Mouse (Mus musculus): ENCODE measurements around the gene Dlx6. TPM values are rescaled to one million over a fixed set of nuclear protein-coding genes. Genes with fewer than 3 reads are reported as not detected.

Dlx6 gene
- total RNA-seq, 2 experiments from 2014 or later, result 0.42 TPM; not detected in 1

DNA sequence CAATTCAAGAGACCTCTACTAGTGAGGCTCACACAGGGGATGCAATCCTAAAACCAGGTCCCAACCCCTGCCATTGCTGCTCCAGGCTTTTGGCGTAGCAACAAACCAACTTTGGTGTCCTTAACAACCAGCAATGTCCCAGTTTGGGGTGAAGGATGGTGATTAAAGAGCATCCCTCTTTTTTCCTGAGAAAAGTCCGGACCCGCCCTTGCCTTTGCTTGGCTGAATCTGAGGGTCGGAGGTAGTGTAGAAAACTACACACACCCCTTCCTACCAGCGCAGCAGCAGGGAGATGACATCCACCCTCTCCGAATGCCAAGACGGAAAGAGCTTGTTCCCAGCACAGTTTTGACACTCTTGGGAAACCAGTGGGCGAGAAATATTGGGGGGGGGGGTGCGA lies 12.5 kb downstream of the Dlx6 start:
- no peak for DNase-seq (ENCODE audit: low spot score in 2 of 2)

DNA sequence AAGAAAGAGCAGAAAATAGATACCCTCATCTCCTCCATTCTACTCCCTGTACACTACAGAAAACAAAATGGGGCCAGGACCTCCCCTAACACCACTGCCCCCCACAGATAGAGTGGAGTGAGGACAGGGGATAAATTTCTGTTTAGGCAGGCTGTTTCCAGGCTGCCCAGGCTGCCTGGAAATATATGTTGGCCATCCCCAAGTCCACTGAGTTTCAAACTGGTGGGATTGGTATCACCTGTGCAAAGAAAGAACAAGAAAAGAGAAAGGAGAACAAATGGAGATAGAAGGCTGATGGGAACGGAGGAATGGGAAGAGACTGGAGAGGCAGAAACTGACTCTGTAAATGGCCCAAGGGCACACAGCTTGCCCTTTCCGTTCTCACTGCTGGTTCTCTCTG lies 13.1 kb downstream of the Dlx6 start:
- DNase-seq (ENCODE audit: low spot score in 2 of 2), result no peak

DNA sequence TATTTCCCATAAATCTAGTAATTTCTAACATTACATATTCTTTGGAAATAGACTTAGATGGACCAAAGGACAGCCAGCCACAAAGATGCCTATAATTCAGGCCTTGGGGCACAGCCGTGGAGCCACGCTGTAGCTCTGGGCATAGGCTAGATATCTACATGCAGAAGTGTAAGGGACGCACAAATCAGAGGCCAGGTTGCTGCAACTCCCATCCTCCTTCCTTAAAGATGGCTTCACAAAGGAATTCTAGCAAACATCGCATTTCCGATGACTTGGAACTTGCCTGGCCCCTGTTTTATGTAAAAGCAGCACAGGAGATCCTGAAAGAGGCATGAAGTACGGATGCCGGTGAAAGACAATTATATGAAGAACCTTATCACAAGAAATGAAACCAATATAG lies 13.6 kb downstream of the Dlx6 start:
- DNase-seq (ENCODE audit: low spot score in 2 of 2), result no peak

DNA sequence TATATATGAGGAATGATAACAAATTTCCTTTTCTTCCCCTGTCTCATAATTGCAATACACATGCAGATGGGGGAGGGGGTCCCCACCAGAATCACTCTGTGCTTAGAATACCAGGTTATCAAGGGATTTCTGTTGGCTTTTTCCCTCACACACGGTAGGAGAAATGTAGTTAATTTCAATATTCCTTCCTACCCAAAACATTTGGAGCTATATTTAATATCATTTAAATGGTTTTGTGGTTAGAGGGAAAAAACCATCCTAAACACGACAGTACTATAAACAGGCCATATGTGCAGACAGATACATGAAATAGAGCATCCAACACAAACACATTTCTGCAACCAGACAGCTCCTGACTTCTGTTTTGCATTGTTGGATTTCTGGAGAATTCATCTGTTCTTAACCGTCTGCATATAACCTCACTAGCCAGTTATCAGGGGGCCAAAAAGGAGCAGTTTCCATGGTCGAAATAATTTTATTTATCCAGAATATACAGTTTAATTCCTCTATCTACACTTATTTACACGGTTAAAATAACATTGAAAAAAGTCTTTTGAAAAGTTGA lies 14.3 kb downstream of the Dlx6 start:
- no peak for DNase-seq (ENCODE audit: low spot score in 2 of 2)

DNA sequence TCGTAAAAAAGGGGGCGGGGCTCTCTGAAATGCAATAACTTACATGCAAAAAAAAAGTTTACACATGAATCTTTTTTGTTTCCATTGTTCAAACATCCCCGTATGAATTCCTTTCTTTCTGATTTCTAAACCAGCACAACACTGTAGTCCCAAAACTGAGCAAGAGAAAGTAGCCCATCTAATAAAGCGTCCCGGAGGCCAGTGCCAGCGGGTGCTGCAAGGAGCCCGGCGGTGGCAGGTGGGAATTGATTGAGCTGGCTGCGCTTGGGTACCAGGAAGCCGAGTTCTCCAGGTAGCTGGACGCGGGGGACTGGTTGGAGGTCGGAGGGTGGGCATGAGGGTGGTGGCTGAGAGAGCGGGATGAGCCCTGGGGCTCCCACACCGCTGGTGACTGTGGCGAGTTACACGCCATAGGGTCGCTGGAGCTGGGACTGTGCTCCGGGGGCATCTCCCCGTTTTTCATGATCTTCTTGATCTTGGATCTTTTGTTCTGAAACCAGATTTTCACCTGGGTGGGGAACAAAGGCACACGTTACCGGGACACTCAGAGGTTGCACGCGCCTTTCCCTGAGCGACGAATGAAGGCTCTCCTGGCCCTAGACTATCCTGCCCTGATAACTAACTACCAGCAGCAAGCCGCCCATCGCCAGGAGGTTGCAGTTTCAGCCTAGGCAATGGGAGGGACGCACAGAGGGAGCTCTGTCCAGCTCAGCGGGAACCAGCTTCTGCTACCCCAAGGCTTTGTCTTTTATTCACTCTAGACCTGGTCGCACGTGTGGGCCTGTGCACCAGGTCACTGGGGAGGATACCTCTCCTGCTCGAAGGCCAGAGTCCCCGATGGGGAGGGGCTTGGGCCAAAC lies 15.1 kb downstream of the Dlx6 start:
- DNase-seq (ENCODE audit: low spot score in 2 of 2), result no peak

DNA sequence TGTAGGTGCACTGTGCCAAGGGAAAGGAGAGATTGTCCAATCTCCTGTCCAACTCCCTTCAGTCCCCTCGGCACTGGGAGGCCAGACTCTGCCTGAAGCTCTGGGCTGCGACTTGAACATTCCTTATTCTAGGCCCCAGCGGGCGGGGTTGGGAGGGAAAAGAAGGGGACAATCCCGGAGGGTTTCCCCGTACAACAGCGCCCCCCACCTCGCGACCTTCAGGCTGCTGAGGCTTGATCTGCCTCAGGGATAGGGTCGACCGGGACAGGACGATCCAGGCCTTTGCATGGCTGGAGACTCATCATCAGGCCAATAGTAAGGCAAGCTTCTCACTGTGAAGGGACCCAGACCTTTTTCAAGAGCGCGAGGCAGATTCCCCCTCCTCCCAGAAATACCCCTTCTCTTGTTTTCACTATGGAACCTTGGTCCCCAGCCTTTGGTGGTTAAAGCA lies 15.7 kb downstream of the Dlx6 start:
- DNase-seq (ENCODE audit: low spot score in 2 of 2), result no peak

DNA sequence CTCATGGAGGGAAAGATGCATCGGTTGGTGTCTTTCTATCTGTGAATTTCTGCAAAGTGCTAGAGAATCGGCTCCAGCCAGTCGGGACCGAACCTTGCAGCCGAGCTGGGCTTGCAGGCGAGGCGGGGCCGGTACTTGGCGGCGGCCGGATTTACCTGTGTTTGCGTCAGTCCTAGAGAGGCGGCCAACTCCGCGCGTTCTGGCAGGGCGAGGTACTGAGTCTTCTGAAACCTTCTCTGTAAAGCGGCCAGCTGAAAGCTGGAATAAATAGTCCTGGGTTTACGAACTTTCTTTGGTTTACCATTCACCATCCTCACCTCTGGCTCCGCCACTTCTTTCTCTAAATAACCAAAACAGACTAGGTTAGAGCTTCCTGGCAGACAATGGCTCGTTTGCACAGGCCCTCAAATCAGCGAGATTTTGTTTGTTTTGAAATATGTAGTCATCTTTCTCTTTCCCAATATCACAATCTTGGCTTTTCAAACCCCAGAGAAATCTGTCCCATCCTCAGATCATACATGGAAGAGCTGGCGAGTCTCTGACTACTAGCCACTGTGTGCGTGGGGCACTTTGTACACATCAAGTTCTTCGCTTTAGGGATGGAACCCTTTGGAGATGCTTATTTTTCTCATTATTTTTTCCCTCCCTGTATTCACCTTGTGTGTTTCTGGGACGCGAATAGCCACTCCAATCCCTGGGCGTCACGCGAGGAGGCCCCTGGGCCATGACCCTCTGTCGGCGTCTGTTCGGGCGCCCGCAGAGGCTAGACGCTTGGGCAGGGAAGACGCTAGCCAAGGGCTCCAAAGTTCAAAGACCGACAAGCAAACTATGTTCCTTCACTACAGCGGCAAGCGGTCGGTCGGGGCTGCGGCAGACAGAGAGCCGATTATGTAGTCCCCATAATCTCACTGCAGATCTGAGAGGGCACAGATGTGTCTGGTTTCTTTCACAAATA lies 16.5 kb downstream of the Dlx6 start:
- DNase-seq (ENCODE audit: low spot score in 2 of 2), result no peak

DNA sequence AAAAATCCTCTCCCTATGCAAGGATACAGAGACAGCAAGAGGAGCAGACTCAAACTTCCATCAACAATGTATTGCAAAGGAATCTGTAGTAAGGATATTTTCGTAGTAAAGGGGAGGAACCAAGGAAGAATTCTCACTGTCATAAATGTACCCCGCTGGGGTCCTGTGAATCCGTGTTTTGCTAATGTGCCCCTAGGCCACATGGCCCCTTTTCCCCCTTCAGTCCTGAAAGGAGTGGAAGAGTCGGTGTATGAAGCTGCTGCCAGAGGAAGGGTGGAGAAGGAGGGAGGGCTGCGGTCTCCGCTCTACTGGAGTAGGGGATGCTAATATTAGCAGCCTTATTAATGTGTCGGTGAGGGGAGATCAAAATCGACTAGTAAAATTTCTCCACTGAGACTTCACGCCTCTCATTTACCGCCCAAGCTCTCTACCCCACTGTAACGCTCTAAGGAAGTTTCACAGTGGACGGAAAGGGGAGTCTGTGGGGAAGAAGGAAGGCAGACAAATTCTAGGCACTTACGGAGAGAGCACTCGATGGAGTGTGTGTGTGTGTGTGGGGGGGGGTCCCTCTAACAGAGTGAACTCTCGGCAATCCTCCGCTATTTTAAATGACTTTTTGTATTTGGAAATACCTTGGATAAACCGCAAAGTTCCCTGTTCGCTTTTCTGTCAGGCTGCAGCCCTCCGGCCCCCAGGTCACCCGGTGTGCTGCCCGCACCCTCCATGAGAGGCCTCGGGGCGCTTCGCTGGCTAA lies 17.4 kb downstream of the Dlx6 start:
- no peak for DNase-seq (ENCODE audit: low spot score in 2 of 2)

DNA sequence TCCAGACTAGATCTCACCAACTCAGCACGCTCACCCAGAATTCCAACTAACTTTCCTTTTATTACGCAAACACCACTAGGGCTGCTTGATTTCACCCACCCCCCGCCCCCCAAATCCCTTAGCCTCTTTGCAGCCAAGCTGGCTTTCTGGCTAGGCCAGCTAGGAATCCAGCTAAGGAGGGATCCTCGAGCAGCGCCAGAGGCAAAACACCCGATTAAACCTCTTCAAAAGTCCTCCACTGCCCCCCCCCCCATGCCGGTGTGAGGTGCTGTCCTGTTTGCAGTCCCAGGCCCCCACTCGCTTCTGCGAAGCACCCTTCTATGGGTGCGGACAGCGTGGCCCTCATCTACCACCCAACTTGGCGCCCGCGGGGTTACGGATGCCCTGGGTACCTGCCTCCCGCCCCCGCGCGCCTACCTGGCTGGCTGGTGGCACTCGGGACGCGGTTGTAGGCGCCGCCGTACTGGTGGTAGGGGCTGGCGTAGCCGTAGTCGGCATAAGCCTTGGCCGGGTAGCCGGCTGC lies 18.0 kb downstream of the Dlx6 start:
- no peak for DNase-seq (ENCODE audit: low spot score in 2 of 2)

DNA sequence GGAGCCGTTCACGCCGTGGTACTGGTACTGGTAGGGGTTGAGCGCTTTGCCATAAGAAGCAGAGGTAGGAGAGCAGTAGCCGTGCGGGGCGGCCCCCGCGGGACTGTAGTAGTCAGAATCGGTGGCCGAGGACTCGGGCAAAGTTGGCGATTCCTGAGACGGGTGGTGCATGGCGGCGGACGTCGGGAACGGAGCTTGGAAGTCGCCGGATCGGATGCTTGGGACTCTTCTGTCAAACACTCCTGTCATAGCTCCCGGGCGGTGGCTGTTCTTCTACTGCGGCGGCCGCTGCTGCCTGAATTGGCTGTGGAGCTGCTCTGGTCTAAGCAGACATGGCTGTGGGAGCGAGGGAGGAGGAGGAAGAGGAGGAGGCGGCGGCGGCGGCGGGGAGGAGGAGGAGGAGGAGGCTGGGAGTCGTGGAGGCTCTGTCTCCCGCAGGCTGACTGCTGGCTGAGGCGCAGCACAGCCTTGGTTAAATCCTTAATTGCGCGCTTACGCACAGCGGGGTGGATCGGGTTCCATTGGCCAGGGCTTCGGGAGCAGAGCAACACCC lies 18.6 kb downstream of the Dlx6 start, which contains the start of gene Dlx5:
TSS of gene Dlx5 (minus strand) at position 448 of the 553 bp plus-strand sequence.
- DNase-seq (ENCODE audit: low spot score in 2 of 2), result no peak

DNA sequence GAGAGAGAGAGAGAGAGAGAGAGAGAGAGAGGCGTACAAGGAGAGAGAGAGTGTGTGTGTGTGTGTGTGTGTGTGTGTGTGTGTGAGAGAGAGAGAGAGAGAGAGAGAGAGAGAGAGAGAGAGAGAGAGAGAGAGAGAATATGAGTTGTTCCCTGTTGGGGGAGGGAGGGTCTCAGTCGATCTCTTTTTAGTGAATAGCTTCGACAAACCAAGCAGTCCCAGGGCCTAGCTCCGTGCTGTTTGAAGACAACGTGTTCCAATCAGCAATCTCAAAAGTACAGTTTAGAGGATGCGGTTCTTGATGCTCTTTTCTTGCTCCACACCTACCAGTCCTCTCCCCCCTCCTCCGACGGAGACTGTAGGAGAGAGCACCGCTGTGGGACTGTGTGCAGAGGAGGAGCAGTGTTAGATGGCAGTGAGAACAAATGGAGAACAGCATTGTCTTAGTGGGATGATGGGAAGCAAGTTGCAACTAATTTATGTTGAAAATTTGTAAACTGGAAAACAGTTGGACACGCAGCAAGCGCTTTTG lies 19.2 kb downstream of the Dlx6 start:
- DNase-seq (ENCODE audit: low spot score in 2 of 2), result no peak

DNA sequence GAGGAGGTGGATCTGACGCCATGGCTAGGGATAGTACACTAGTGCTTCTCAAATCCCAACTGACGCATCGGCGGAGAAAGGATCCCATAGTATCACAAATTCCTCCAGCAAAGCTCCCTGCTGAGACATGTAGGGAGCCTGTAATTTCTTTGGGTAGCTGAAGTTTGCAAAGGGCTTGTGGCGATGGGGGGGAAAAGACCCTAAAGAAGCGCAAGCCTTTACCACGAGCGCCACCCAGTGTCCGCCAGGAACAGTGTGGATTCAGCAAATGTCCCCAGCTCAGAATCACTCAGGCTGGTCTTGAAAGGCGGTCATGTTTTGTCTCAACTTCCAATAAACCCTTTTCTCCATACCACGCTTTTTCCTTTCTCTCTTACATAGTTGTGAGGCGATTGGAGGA lies 21.8 kb downstream of the Dlx6 start:
- DNase-seq (ENCODE audit: low spot score in 2 of 2), result no peak

DNA sequence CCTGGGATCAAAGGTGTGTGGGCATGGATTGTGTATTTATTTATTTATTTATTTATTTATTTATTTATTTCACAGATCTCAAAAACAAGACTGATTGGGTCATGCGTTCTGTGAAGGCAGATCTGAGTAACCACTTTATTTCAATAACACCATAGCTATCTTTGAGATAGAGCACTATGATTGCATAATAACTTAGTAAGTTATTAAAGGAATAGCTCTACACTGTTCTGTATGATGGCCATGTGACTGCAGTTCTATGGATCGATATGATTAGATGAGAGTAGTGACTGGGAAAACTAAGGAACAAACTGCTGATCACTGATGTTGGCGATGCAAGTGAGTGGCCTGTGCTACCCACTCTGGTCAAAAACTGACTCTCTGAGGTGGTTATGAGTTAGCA lies 23.1 kb downstream of the Dlx6 start:
- DNase-seq (ENCODE audit: low spot score in 2 of 2), result no peak

DNA sequence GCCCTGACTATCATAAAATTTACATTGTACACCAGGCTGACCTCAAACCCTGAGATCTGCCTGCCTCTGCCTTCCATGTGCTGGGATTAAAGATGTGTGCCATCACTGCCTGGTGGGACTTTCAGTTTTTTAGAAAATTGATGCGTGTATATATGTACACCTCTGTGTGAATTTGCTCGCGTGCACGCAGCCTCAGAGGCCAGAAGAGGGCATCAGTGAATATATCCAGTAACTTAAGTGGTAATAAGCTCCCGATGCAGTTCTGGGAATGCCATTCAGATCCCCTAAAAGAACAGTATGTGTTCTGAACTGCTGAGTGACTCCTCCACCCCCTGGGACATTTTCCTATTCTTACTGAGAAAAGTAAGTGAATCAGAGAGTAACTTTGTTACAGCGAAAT lies 26.9 kb downstream of the Dlx6 start:
- DNase-seq (ENCODE audit: low spot score in 2 of 2), result no peak

DNA sequence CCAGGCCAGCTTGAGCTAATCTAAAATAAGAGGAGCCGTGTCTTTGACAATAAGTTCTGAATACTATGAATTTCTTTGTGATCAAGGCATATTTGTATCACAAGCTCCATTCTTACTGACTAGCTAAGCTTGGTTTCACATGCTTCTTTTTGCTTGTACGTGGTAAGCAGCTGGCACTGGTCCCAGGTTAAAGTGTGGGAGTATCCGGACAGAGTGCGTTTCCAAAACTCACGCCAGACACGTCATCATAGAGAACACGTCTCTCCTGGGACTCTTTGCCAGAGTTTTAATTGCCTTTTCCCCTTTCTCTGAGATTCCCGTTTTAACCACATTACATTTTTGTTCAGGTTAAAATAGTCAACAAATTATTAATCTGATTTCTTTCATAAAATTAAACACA lies 46.5 kb downstream of the Dlx6 start:
- no peak for DNase-seq (ENCODE audit: low spot score in 2 of 2)

DNA sequence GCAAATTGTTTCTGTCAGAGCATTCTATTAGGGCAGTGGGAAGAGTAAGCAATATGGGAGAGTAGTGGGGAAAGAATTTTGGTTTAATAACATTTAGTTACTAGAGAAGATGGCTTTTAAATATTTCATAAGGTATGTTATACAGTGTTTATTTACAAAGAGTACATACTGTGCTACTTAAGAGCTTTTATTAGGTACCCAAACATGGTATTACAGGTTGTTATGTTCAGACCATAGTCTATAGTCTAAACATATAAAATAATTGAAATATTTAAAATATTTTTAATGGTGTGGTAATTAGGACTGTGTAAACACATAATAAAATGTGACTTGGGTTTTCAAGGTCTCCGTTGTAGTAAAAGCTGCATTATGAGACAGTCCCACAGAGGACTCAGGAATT lies 51.2 kb downstream of the Dlx6 start:
- DNase-seq (ENCODE audit: low spot score in 2 of 2), result no peak

DNA sequence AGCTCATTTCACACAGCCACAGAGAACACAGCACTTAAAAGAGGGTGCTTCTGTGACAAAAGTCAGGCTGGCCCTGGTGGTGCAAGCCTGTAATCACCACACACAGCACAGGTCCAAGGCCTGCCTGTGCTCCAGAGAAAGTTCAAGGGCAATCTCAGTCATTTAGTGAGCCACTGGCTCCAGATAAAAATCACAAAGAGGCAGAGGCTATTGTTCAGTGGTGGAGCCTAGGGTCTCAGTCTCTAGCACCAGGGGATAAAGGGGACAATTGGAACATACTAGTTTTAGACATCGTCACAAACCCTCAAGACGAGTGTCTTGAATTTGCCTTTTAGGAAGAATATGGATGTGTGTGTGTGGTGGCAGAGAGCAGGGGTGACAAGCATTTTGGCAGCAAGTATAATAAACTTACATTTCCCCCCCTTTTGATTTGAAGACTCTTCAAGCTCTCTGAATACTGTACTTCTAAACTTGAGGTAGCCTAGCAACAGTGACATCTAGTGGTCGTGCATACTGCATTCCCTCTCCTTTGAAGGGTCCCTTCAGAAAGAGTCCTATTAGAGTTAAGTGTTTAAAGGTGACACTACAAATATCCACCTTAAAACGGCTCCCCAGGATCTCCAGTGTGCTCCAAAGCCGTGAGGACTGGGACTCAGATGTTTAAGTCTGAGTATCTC lies 51.9 kb downstream of the Dlx6 start:
- no peak for DNase-seq (ENCODE audit: low spot score in 2 of 2)

DNA sequence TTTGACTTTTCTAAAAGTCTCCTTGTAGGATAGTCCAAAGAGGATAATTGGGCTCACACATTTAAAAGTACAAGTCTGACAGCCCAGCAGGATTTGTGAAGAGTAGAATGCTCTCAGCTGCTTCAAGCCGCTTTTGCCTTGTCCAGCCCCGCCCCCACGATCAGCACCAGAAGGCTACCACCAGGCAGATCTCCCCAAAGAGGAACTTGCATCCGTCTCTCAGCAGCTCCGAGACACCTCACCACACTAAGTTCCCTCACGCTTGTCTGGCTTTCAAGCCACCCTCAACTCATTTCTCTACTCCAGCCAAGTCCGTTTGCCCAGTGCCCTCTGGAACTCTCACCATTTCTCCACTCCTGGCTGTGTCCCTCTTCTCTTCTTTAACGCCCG lies 52.4 kb downstream of the Dlx6 start:
- DNase-seq (ENCODE audit: low spot score in 2 of 2), result no peak

DNA sequence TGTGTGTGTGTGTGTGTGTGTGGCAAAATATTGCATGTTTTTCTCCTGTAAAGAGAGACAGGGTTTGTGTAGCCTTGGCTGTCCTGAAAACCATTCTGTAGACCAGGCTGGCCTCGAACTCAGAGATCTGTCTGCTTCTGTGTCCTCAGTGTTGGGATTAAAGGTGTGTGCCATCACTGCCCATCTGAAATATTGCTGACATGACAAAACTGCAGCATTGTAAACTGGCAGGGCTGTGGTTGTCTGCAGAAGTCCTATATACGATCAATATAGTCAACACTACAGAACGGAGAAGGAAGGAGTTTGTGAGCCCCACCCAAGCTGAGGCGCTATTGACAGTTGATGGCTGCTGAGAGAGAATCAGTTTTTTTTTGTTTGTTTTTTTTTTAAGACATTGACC lies 54.2 kb downstream of the Dlx6 start:
- DNase-seq (ENCODE audit: low spot score in 2 of 2), result no peak
